Mouse (Mus musculus) neural tube, embryonic 13.5 days (tissue): ENCODE data around the gene Kcnj2. TPM values are rescaled to one million over a fixed set of nuclear protein-coding genes. Genes with fewer than 3 reads are reported as not detected.

Experiments
- ATAC-seq: fragments of 200-750 bp; cut with Nextera tagmentation; 2 replicates; pipeline ENCODE4 v1.8.0; 2017; ENCODE audit warnings: low read depth, mild to moderate bottlenecking, moderate TSS enrichment, moderate library complexity
- H3K27ac ChIP-seq: fragments of 300-500 bp; sonication (generic); replicated peaks from 2 replicates; pipeline ENCODE4 v1.5.1; 2015; ENCODE audit warnings: moderate library complexity, mild to moderate bottlenecking, inconsistent platforms
- H3K27me3 ChIP-seq: fragments of 300-500 bp; sonication (generic); 2 replicates; pipeline ENCODE4 v1.6.1; 2015; ENCODE audit warnings: mild to moderate bottlenecking, inconsistent platforms
- H3K36me3 ChIP-seq: fragments of 300-500 bp; sonication (generic); 2 replicates; pipeline ENCODE4 v1.6.1; 2015; ENCODE audit warnings: mild to moderate bottlenecking, inconsistent platforms
- H3K4me1 ChIP-seq: fragments of 300-500 bp; sonication (generic); replicated peaks from 2 replicates; pipeline ENCODE4 v1.6.1; 2015; ENCODE audit warnings: inconsistent platforms
- H3K4me2 ChIP-seq: fragments of 300-500 bp; sonication (generic); 2 replicates; pipeline ENCODE4 v1.6.1; 2015; ENCODE audit warnings: inconsistent platforms, mild to moderate bottlenecking, moderate library complexity
- H3K4me3 ChIP-seq: fragments of 300-500 bp; sonication (generic); 2 replicates; pipeline ENCODE4 v1.5.1; 2015; ENCODE audit warnings: mild to moderate bottlenecking, inconsistent platforms
- H3K9ac ChIP-seq: fragments of 300-500 bp; sonication (generic); 2 replicates; pipeline ENCODE4 v1.6.1; 2015; ENCODE audit warnings: moderate library complexity, mild to moderate bottlenecking, inconsistent platforms
- H3K9me3 ChIP-seq: fragments of 300-500 bp; sonication (generic); 2 replicates; pipeline ENCODE4 v1.6.1; 2016; ENCODE audit warnings: inconsistent platforms
- WGBS: fragments of 180-500 bp; shearing (Covaris S2); methylation state at CpG from one replicate; pipeline ENCODE4 v1.1.7; 2015; 5-methylcytosine and 5-hydroxymethylcytosine counted together
- polyA plus RNA-seq: library from polyadenylated mRNA; unstranded; fragments of >200 nt; fragmentation: Nextera tagmentation; extraction: Ambion mirVana; gene quantifications from 2 replicates; pipeline ENCODE4 v1.2.1, GENCODE M21; 2015

Gene Kcnj2
- polyA plus RNA-seq, 1 experiment from 2014 or later: 1.1 TPM

DNA sequence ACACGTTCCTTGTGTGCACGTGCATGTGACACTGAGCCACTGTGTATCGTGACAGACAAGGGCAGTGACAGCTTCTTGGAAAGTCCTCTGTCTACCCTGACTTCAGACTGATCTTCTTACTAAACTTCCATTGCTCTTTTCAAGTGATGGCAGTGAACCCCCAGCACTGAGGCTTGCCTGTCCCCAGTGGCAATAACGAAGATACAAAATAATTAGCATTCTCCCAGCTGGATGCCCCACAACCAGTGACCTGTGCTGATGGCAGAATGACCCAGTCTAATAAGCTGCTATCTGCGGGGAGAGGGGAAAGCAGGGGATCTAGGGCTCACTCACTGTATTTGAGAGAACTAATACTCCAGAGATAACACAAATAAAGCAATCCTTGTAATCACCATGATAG, 5.7 kb upstream of the Kcnj2 start:
- WGBS: 62% methylated on average over 5 of the region's 5 CpGs
- H3K4me1 ChIP-seq: peaks cover 23% of the 10 kb centered on the region; the same call in 1 of the 2 replicates
- no peaks in the 10 kb centered on the region for H3K36me3 ChIP-seq
- no peak overlapping the region for H3K4me3 ChIP-seq
- ATAC-seq: no peak
- H3K9me3 ChIP-seq: no peaks in the 10 kb centered on the region
- no peak overlapping the region for H3K9ac ChIP-seq
- no peak overlapping the region for H3K27ac ChIP-seq
- no peak overlapping the region for H3K4me2 ChIP-seq
- no peaks in the 10 kb centered on the region for H3K27me3 ChIP-seq

DNA sequence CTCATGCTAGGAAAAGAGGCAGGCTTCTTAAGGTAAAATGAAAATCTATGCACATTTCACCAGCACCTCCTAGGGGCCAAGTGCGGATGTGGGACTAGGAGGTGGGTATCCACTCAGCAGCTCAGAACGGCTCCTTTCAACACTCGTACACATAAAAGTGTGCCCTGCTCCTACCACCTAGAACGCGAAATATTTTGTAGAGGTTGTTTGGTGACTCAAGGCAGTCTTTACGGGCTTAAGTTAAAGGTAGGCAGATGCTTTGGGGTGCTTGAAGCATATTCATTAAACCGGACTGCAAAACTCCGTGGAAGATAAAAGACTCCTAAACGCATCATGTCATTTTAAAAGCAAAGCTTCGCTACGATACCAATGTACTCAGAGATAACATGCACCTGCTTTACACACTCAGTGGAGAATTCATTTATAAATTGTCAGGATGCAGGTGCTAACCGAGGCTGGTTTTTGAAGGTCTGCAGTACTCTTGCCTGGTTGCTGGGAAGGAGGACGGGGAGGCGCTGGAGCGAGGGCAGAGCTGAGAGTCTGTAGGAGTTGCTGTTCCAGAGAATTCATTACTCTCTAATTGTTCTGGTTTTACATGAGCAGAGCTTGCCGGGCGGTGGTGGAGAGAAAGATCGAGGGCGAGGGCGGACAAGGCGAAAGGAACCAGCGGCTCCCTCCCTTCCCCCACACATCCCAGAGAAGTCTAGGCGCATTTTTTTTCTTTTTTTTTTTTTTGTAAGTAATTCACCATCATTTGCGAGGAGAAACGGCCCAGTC, 1.0 kb upstream of the Kcnj2 start:
- H3K4me1 ChIP-seq: peaks cover 40% of the 10 kb centered on the region
- H3K36me3 ChIP-seq: no peaks in the 10 kb centered on the region
- H3K4me3 ChIP-seq: peak overlapping the region; percentile 69
- WGBS: under 1% methylated on average over 25 of the region's 25 CpGs
- H3K9ac ChIP-seq: peak overlapping the region; percentile 72
- ATAC-seq: peak; percentile 40; the same call in 1 of the 2 replicates
- no peaks in the 10 kb centered on the region for H3K9me3 ChIP-seq
- peak overlapping the region; percentile 97 for H3K4me2 ChIP-seq
- peak overlapping the region; percentile 73 for H3K27ac ChIP-seq
- peaks cover 13% of the 10 kb centered on the region for H3K27me3 ChIP-seq

- peak; percentile 51 for ATAC-seq
- WGBS: under 1% methylated on average over 9 of the region's 9 CpGs
- no peaks in the 10 kb centered on the region for H3K36me3 ChIP-seq
- H3K9me3 ChIP-seq: no peaks in the 10 kb centered on the region
- peak overlapping the region; percentile 97 for H3K4me2 ChIP-seq
- peak overlapping the region; percentile 72 for H3K9ac ChIP-seq
- peaks cover 13% of the 10 kb centered on the region for H3K27me3 ChIP-seq
- H3K27ac ChIP-seq: no peak overlapping the region; the same call in 1 of the 2 replicates
- H3K4me1 ChIP-seq: peaks cover 34% of the 10 kb centered on the region
- H3K4me3 ChIP-seq: peak overlapping the region; percentile 69
Observed at GRCm38 (mm10) chr11:111066299-111066691, 331 bp downstream of the Kcnj2 start.

GRCm38 (mm10) chr11:111067787-111068186, 1.8 kb downstream of the Kcnj2 start:
- no peaks in the 10 kb centered on the region for H3K9me3 ChIP-seq
- H3K4me3 ChIP-seq: peak overlapping the region; percentile 69; the same call in 1 of the 2 replicates
- no peak overlapping the region for H3K27ac ChIP-seq
- 69% methylated on average over 3 of the region's 3 CpGs for WGBS
- no peak overlapping the region; the same call in 1 of the 2 replicates for H3K9ac ChIP-seq
- no peak for ATAC-seq
- H3K4me1 ChIP-seq: peaks cover 34% of the 10 kb centered on the region
- peaks cover 13% of the 10 kb centered on the region for H3K27me3 ChIP-seq
- peak overlapping the region; percentile 97 for H3K4me2 ChIP-seq
- no peaks in the 10 kb centered on the region for H3K36me3 ChIP-seq

- no peak overlapping the region for H3K27ac ChIP-seq
- H3K27me3 ChIP-seq: peaks cover 13% of the 10 kb centered on the region
- no peak overlapping the region for H3K4me3 ChIP-seq
- no peak overlapping the region for H3K4me2 ChIP-seq
- ATAC-seq: no peak
- peaks cover 20% of the 10 kb centered on the region for H3K4me1 ChIP-seq
- no peaks in the 10 kb centered on the region for H3K36me3 ChIP-seq
- H3K9me3 ChIP-seq: no peaks in the 10 kb centered on the region
- H3K9ac ChIP-seq: no peak overlapping the region
Observed at GRCm38 (mm10) chr11:111070460-111070859, 4.5 kb downstream of the Kcnj2 start.

- ATAC-seq: no peak
- no peak overlapping the region for H3K9ac ChIP-seq
- no peak overlapping the region for H3K4me2 ChIP-seq
- no peaks in the 10 kb centered on the region for H3K4me1 ChIP-seq
- no peak overlapping the region for H3K27ac ChIP-seq
- no peaks in the 10 kb centered on the region for H3K36me3 ChIP-seq
- peaks cover 2% of the 10 kb centered on the region; the same call in 1 of the 2 replicates for H3K27me3 ChIP-seq
- H3K9me3 ChIP-seq: no peaks in the 10 kb centered on the region
- no peak overlapping the region for H3K4me3 ChIP-seq
Observed at GRCm38 (mm10) chr11:111074131-111074530, 8.2 kb downstream of the Kcnj2 start.

GRCm38 (mm10) chr11:111078107-111078506, 12.1 kb downstream of the Kcnj2 start:
- WGBS: 78% methylated on average over 11 of the region's 11 CpGs
- H3K9me3 ChIP-seq: no peaks in the 10 kb centered on the region
- no peak overlapping the region for H3K4me3 ChIP-seq
- no peak for ATAC-seq
- H3K27ac ChIP-seq: no peak overlapping the region
- H3K36me3 ChIP-seq: no peaks in the 10 kb centered on the region
- H3K9ac ChIP-seq: no peak overlapping the region
- H3K4me1 ChIP-seq: no peaks in the 10 kb centered on the region
- no peaks in the 10 kb centered on the region for H3K27me3 ChIP-seq
- no peak overlapping the region for H3K4me2 ChIP-seq

- H3K4me1 ChIP-seq: no peaks in the 10 kb centered on the region
- H3K4me3 ChIP-seq: no peak overlapping the region
- no peaks in the 10 kb centered on the region for H3K36me3 ChIP-seq
- WGBS: 82% methylated on average over 2 of the region's 2 CpGs
- no peaks in the 10 kb centered on the region for H3K9me3 ChIP-seq
- no peaks in the 10 kb centered on the region for H3K27me3 ChIP-seq
- H3K4me2 ChIP-seq: no peak overlapping the region
- H3K9ac ChIP-seq: no peak overlapping the region
- no peak for ATAC-seq
- no peak overlapping the region for H3K27ac ChIP-seq
Observed at GRCm38 (mm10) chr11:111083009-111083408, 17.0 kb downstream of the Kcnj2 start.

DNA sequence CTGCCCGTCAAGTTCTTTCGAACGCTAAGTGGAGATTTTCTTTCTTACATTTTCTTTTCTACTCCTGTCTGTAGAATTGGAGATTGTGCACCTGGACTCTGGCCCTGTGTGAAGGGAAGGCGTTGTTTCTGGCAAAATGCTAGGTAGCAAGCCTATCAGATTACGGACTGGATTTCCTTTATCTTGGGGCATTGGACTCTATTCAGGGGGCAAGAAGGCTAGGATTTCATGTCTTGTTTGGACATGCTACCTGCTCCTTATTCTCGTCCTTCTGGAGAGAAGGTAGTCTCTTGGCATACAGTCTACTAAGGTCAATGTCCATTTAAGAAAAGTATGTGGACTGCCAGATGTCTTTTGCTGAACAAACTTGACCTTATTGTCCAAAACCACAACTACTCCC, 21.0 kb downstream of the Kcnj2 start:
- Histone ChIP-seq H3K27ac (no peak overlapping the region), H3K4me1 (no peaks in the 10 kb centered on the region), H3K9me3 (no peaks in the 10 kb centered on the region), H3K4me3 (no peak overlapping the region), H3K27me3 (no peaks in the 10 kb centered on the region), H3K36me3 (no peaks in the 10 kb centered on the region), H3K4me2 (no peak overlapping the region), H3K9ac (no peak overlapping the region)
- WGBS: 89% methylated on average over 6 of the region's 6 CpGs
- ATAC-seq: no peak

GRCm38 (mm10) chr11:111088226-111088625, 22.3 kb downstream of the Kcnj2 start:
- no peak for ATAC-seq
- H3K4me2 ChIP-seq: no peak overlapping the region
- H3K4me1 ChIP-seq: no peaks in the 10 kb centered on the region
- no peaks in the 10 kb centered on the region for H3K36me3 ChIP-seq
- no peak overlapping the region for H3K4me3 ChIP-seq
- no peaks in the 10 kb centered on the region for H3K27me3 ChIP-seq
- no peak overlapping the region for H3K9ac ChIP-seq
- no peak overlapping the region for H3K27ac ChIP-seq
- H3K9me3 ChIP-seq: no peaks in the 10 kb centered on the region

DNA sequence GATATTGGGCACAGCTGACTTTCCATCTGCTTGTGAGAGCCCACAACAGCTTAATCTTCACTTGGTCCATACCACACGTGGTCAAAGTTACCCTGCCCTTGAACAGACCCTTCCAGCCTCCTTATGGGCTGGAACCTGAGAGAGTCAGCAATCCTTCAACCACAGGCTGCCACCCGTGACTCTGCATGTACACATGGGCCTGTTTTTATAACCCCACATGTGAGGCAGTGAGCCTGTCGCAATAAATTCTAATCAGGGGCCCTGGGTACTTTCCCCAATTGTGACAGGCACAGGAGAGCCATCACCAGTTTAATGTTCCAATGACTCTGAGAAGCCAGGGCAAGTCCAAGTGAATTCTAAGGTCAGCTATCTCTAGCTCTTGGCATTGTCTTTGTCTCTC, 22.8 kb downstream of the Kcnj2 start:
- Histone ChIP-seq H3K9me3 (no peaks in the 10 kb centered on the region), H3K4me1 (no peaks in the 10 kb centered on the region), H3K9ac (no peak overlapping the region), H3K4me3 (no peak overlapping the region), H3K27me3 (no peaks in the 10 kb centered on the region), H3K27ac (no peak overlapping the region), H3K36me3 (no peaks in the 10 kb centered on the region), H3K4me2 (no peak overlapping the region)
- 33% methylated on average over 3 of the region's 3 CpGs for WGBS
- ATAC-seq: no peak

DNA sequence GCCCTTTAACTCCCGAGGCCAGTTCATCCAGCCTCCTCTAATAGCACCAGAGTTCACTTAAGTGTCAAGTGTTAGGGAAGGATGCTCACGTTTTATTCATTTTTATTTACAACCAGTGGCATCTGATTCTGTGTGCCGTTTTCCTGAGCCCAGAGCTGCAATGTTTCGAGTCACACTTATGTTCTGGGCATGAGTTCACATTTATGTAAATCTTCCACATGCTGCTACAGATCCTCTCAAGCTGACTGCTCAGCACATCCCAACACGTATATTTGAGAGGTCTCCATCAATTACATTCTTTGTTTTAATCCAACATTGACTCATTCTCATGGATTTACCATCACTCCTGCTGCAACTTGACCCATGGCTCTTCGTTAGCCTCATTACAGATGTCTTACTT, 25.2 kb downstream of the Kcnj2 start:
- 80% methylated on average over 6 of the region's 6 CpGs for WGBS
- Histone ChIP-seq H3K4me2 (no peak overlapping the region), H3K9ac (no peak overlapping the region), H3K4me3 (no peak overlapping the region), H3K4me1 (no peaks in the 10 kb centered on the region), H3K27ac (no peak overlapping the region), H3K36me3 (no peaks in the 10 kb centered on the region), H3K27me3 (no peaks in the 10 kb centered on the region), H3K9me3 (no peaks in the 10 kb centered on the region)
- no peak for ATAC-seq

GRCm38 (mm10) chr11:111092967-111093366, 27.0 kb downstream of the Kcnj2 start:
- no peaks in the 10 kb centered on the region for H3K27me3 ChIP-seq
- no peaks in the 10 kb centered on the region for H3K9me3 ChIP-seq
- H3K27ac ChIP-seq: no peak overlapping the region
- H3K36me3 ChIP-seq: no peaks in the 10 kb centered on the region
- 94% methylated on average over 2 of the region's 2 CpGs for whole genome bisulfite sequencing
- ATAC-seq: no peak
- H3K9ac ChIP-seq: no peak overlapping the region
- no peak overlapping the region for H3K4me2 ChIP-seq
- H3K4me3 ChIP-seq: no peak overlapping the region
- no peaks in the 10 kb centered on the region for H3K4me1 ChIP-seq
